Mouse (Mus musculus): ENCODE results near the gene Ugdh. TPM values are rescaled to one million over a fixed set of nuclear protein-coding genes. Genes with fewer than 3 reads are reported as not detected.

The Ugdh gene
- polyA plus RNA-seq, 1 experiment from 2014 or later = 126 TPM

DNA sequence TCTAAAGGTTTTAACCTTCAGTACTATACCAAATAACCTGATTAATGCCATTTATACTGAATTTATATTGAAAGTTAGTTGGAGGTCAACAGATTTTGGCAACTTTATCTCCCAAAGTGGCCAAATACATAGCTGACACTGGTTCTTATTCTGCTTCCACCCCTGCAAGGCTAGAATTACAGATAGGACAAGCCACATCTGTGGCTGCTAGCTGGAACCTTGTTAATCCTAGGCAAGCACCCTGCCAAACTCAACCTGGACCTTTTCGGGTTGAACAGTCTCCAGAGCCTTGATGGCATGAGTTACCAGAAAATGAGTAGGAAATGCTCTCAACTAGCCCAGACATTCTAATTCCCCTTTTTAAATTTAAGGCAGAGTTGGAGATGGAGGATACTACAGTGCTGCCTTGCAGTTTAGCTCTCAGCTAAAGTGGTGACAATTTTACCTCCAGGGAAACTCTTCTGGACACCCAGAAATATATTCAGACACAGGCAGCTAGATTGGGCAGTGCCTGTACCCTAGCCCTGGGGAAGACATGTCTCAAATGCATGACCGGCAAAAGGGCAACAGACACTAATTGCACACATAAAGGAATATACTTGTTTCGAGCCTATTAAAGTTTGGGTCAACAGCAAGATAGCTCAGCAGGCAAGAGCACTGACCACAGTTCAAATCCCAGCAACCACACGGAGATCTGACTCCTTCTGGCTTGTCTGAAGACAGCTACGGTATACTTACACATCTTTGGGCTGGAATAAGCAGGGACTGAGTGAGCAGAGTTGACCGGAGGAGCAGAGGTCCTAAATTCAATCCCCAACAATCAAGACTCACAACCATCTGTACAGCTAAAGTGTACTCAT lies 48.5 kb downstream of the Ugdh start:
- H3K4me3 ChIP-seq = no peak overlapping the region

GRCm38 (mm10) chr5:65385704-65386103 lies 50.0 kb downstream of the Ugdh start:
- ATAC-seq (ENCODE audit: insufficient number of reproducible peaks, low FRiP score, low TSS enrichment, low read depth) = no peak
- Histone ChIP-seq H3K4me3 (no peak overlapping the region), H3K4me1 (peaks cover 18% of the 10 kb centered on the region), H3K4me2 (no peak overlapping the region), H3K27ac (no peak overlapping the region), H3K9me3 (no peaks in the 10 kb centered on the region), H3K9ac (no peak overlapping the region), H3K27me3 (no peaks in the 10 kb centered on the region), H3K36me3 (peaks cover 32% of the 10 kb centered on the region)
- WGBS = 68% methylated on average over 2 of the region's 2 CpGs

More for the DNA sequence above, 48.5 kb downstream of the Ugdh start:
- no peak for ATAC-seq (ENCODE audit: insufficient number of reproducible peaks, low FRiP score, low TSS enrichment, low read depth)
- no peak overlapping the region for H3K9ac ChIP-seq
- no peaks in the 10 kb centered on the region for H3K9me3 ChIP-seq
- H3K27me3 ChIP-seq = no peaks in the 10 kb centered on the region
- H3K36me3 ChIP-seq = peaks cover 32% of the 10 kb centered on the region
- H3K27ac ChIP-seq = no peak overlapping the region
- peaks cover 21% of the 10 kb centered on the region for H3K4me1 ChIP-seq
- H3K4me2 ChIP-seq = no peak overlapping the region
- 72% methylated on average over 6 of the region's 6 CpGs for WGBS

DNA sequence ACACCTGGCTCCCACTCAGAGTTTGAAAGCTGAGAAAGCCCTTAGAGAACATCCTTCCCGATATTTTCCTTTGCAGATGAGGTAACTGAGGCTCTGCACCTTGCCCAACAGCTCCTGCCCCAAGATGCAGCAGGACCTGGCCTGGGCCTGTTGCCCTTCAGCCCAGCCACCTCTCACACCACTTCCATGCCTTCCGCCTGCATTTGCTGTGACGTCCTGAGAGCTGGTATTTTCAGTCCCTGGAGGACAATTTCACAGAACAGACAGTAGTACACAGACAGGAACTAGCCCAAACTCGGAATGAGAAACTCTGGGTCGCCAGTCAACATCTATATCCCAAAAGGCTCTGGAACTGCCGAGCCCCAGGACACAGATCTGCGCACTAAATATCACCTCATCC lies 61.0 kb downstream of the Ugdh start:
- no peak for ATAC-seq (ENCODE audit: insufficient number of reproducible peaks, low FRiP score, low TSS enrichment, low read depth)
- H3K9me3 ChIP-seq = no peaks in the 10 kb centered on the region
- H3K27ac ChIP-seq = no peak overlapping the region
- no peaks in the 10 kb centered on the region for H3K36me3 ChIP-seq
- H3K4me1 ChIP-seq = 0 out of 2 replicates have a peak, but pooled peaks cover 6% of the 10 kb centered on the region
- no peak overlapping the region for H3K4me2 ChIP-seq
- 74% methylated on average over 7 of the region's 7 CpGs for WGBS
- no peaks in the 10 kb centered on the region for H3K27me3 ChIP-seq
- no peak overlapping the region for H3K9ac ChIP-seq
- no peak overlapping the region for H3K4me3 ChIP-seq

DNA sequence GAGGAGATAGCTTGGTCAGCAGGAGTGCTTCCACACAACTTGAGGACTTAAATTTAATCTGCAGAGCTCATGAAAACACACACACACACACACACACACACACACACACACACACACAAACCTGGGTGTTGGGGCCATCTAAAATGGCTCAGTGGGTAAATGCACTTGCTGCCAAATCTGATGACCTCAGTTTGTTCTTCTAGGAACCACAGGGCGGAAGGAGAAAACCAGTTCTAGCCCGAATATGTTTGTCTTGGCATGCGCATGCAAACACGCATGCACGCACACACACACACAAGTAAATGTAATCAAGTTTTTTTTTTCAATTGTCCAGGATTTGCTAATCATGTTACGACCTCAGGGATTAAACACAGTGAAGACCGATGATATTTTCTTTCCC lies 64.2 kb downstream of the Ugdh start:
- ATAC-seq (ENCODE audit: insufficient number of reproducible peaks, low FRiP score, low TSS enrichment, low read depth) = no peak
- H3K27me3 ChIP-seq = no peaks in the 10 kb centered on the region
- H3K4me2 ChIP-seq = no peak overlapping the region
- no peaks in the 10 kb centered on the region for H3K36me3 ChIP-seq
- H3K9me3 ChIP-seq = no peaks in the 10 kb centered on the region
- no peak overlapping the region for H3K4me3 ChIP-seq
- WGBS = 93% methylated on average over 7 of the region's 7 CpGs
- 0 out of 2 replicates have a peak, but pooled peaks cover 6% of the 10 kb centered on the region for H3K4me1 ChIP-seq
- H3K9ac ChIP-seq = no peak overlapping the region
- H3K27ac ChIP-seq = no peak overlapping the region

GRCm38 (mm10) chr5:65367837-65368236 lies 67.9 kb downstream of the Ugdh start:
- no peaks in the 10 kb centered on the region for H3K9me3 ChIP-seq
- no peak for ATAC-seq (ENCODE audit: insufficient number of reproducible peaks, low FRiP score, low TSS enrichment, low read depth)
- no peaks in the 10 kb centered on the region for H3K4me1 ChIP-seq
- H3K27ac ChIP-seq = no peak overlapping the region
- H3K4me3 ChIP-seq = no peak overlapping the region
- WGBS = 89% methylated on average over 11 of the region's 11 CpGs
- H3K4me2 ChIP-seq = no peak overlapping the region
- H3K36me3 ChIP-seq = no peaks in the 10 kb centered on the region
- H3K27me3 ChIP-seq = no peaks in the 10 kb centered on the region
- no peak overlapping the region for H3K9ac ChIP-seq

Other genes starting within 250 kb of the Ugdh start
- 6.8 and 8.0 TPM in 2 replicates for gene Wdr19, start 236.3 kb downstream of the Ugdh start, polyA plus RNA-seq (2015; fragmentation: Nextera tagmentation; extraction: Ambion mirVana)
- gene Rfc1, start 100.3 kb downstream of the Ugdh start, polyA plus RNA-seq (2015; fragmentation: Nextera tagmentation; extraction: Ambion mirVana) = 85.8 and 98.1 TPM in 2 replicates
- 0.05 TPM in 1 of 2 replicates, not detected in the other for gene Klb, start 87.6 kb downstream of the Ugdh start, polyA plus RNA-seq (2015; fragmentation: Nextera tagmentation; extraction: Ambion mirVana)
- 984 and 1,081 TPM in 2 replicates for gene Rpl9, start 44.5 kb downstream of the Ugdh start, polyA plus RNA-seq (2015; fragmentation: Nextera tagmentation; extraction: Ambion mirVana)
- 58.9 and 63.0 TPM in 2 replicates for gene Lias, start 44.5 kb downstream of the Ugdh start, polyA plus RNA-seq (2015; fragmentation: Nextera tagmentation; extraction: Ambion mirVana)
- gene Gm43552, start 56.9 kb upstream of the Ugdh start, polyA plus RNA-seq (2015; fragmentation: Nextera tagmentation; extraction: Ambion mirVana) = not detected in 2 replicates
- gene Smim14, start 101.2 kb upstream of the Ugdh start, polyA plus RNA-seq (2015; fragmentation: Nextera tagmentation; extraction: Ambion mirVana) = 150 and 154 TPM in 2 replicates
- 169 and 171 TPM in 2 replicates for gene Ube2k, start 101.3 kb upstream of the Ugdh start, polyA plus RNA-seq (2015; fragmentation: Nextera tagmentation; extraction: Ambion mirVana)